Mouse (Mus musculus): Measurements from ENCODE around the gene Gpi1. TPM values are rescaled to one million over a fixed set of nuclear protein-coding genes. Genes with fewer than 3 reads are reported as not detected.
"Not testable (repeated sequence)": the region's sequence is repeated elsewhere in the genome, so short reads cannot be mapped to it uniquely, and the experiment has no call there.

Gpi1 gene
- polyA plus RNA-seq, 1 experiment from 2014 or later, result 294 TPM

DNA sequence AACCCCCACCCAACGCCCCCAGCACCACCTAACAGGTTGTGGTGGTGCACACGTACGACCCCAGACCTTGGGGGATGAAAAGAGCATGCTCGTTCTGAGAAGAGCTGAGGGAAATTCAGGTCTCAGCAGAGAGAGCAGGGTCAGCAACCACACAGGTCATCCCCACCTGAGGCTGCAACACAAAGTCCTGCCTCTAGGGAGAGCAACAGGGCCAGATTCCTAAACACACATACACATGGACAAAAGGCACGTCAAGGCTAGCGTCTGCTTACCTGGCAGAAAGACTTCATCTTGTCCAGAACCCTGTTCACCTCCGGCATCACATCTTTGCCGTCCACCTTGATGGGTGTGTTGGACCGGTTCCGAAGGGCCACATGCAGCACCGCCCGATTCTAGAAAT, 3.3 kb downstream of the Gpi1 start:
- H3K9me3 ChIP-seq, result no peaks in the 10 kb centered on the region
- no peaks in the 10 kb centered on the region for H3K27me3 ChIP-seq (replicated peaks)
- peaks cover 21% of the 10 kb centered on the region for H3K4me1 ChIP-seq
- no peak overlapping the region for H3K4me3 ChIP-seq
- H3K27ac ChIP-seq, result no peak overlapping the region
- ATAC-seq (ENCODE audit: low FRiP score, low read depth), result no peak
- H3K9ac ChIP-seq, result no peak overlapping the region
- peaks cover 45% of the 10 kb centered on the region for H3K36me3 ChIP-seq
- H3K4me2 ChIP-seq (replicated peaks), result no peak overlapping the region
- 90% methylated on average over 12 of the region's 12 CpGs for WGBS

DNA sequence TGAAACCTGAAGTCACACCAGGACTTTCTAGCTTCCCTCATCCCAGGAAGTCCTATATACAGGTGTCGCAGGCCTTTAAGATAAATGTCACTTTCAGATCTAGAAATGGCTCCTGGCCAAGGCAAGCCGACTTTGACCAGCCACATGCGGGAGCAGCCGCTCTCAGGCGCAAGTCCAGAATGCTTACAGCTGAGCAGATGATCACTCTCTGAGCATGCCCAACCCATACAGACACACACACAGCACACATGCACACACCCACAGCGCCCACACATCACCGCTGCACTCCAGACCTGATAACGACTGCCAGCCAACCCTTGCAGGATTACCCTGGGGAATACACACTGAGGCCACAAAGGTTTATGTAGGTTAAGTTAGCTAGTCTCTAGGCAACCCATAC, 4.0 kb downstream of the Gpi1 start:
- Histone ChIP-seq H3K36me3 (peaks cover 46% of the 10 kb centered on the region), H3K9me3 (no peaks in the 10 kb centered on the region)
- WGBS, result 88% methylated on average over 8 of the region's 8 CpGs

DNA sequence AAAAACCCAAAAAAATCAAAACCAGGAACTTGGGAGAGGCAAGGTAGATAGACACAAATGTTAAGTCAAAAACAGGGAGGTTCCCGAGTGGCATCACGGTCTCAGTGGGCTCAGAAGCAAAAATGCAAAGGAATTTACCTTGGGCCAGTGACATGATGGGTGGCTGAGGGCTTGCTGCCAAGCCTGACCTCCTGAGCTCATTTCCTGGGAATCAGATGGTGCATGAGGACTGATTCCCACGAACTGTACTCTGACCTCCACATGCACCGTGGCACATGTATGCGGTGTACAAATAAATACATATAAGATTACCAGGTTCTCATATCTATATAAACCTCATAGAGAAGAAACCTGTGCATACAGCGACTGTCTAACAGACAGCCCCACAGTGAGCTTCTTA, 5.8 kb downstream of the Gpi1 start:
- no peak overlapping the region for H3K9ac ChIP-seq
- no peak overlapping the region for H3K4me2 ChIP-seq (replicated peaks)
- no peak for ATAC-seq (ENCODE audit: low FRiP score, low read depth)
- H3K36me3 ChIP-seq, result peaks cover 63% of the 10 kb centered on the region
- H3K27ac ChIP-seq, result no peak overlapping the region
- WGBS, result 97% methylated on average over 6 of the region's 6 CpGs
- peaks cover 15% of the 10 kb centered on the region for H3K4me1 ChIP-seq
- H3K9me3 ChIP-seq, result no peaks in the 10 kb centered on the region
- H3K4me3 ChIP-seq, result no peak overlapping the region
- no peaks in the 10 kb centered on the region for H3K27me3 ChIP-seq (replicated peaks)

More for the DNA sequence above, 4.0 kb downstream of the Gpi1 start:
- Histone ChIP-seq H3K4me3 (no peak overlapping the region), H3K27ac (no peak overlapping the region), H3K27me3 (replicated peaks) (no peaks in the 10 kb centered on the region), H3K4me2 (replicated peaks) (no peak overlapping the region), H3K9ac (no peak overlapping the region), H3K4me1 (peaks cover 21% of the 10 kb centered on the region)
- no peak for ATAC-seq (ENCODE audit: low FRiP score, low read depth)

DNA sequence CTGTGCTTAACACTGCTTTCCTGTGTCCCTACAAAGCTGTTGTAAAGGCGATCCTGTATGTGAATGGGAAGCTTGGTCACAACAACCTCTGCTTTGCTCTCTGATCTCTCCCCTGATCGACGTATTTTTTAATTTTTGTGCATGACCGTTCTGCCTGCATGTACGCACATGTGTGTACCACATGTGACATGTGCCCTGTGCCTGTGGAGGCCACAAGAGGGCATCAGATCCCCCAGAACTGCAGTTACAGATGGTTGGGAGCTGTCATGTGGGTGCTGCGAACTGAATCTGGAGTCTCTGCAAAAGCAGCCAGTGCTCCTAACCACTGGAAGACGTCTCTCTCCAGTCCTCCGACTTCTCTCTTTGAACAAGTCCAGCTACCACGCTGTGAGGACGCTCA, 7.8 kb downstream of the Gpi1 start:
- H3K4me3 ChIP-seq, result no peak overlapping the region
- H3K9me3 ChIP-seq, result no peaks in the 10 kb centered on the region
- H3K27me3 ChIP-seq (replicated peaks), result no peaks in the 10 kb centered on the region
- no peak overlapping the region for H3K9ac ChIP-seq
- H3K36me3 ChIP-seq, result peaks cover 82% of the 10 kb centered on the region
- WGBS, result 96% methylated on average over 10 of the region's 10 CpGs
- H3K4me2 ChIP-seq (replicated peaks), result no peak overlapping the region
- no peak overlapping the region for H3K27ac ChIP-seq
- no peaks in the 10 kb centered on the region for H3K4me1 ChIP-seq
- no peak for ATAC-seq (ENCODE audit: low FRiP score, low read depth)

DNA sequence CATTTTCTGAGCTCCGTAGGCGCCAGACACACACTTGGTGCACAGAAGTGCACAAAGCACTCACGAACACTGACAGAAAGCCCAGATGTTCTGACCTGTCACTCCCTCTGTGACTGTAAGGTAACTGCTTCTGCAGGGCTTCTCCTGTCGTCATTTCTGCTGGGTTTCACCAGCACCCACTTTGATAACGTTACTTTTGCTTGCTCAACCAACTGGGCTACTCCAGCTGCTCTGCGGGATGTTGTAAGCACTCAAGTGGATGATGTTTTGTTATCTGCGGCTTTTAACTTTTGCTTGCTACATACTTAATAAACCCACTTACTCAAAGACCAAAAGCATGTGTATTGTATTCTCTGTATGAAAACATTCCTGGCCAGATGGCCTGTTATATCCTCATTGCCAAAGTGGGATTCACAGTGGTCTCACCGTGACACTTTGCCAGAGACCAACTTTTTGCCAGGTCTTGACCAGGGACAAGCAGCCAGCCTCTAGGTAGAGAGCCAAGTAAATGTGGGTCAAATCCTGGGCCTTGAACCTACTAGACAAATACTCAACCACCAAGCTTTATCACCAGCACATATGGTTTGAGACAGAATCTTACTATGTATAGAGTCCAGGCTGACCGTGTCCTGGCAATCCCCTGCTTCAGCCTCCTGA, 8.4 kb downstream of the Gpi1 start:
- H3K9ac ChIP-seq, result no peak overlapping the region
- no peaks in the 10 kb centered on the region for H3K27me3 ChIP-seq (replicated peaks)
- H3K36me3 ChIP-seq, result peaks cover 80% of the 10 kb centered on the region
- no peak overlapping the region for H3K27ac ChIP-seq
- no peaks in the 10 kb centered on the region for H3K9me3 ChIP-seq
- WGBS, result 94% methylated on average over 9 of the region's 9 CpGs
- no peak overlapping the region for H3K4me2 ChIP-seq (replicated peaks)
- H3K4me3 ChIP-seq, result no peak overlapping the region
- H3K4me1 ChIP-seq, result no peaks in the 10 kb centered on the region
- ATAC-seq (ENCODE audit: low FRiP score, low read depth), result no peak

GRCm38 (mm10) chr7:34218496-34218895, 11.6 kb downstream of the Gpi1 start:
- Histone ChIP-seq H3K27ac (no peak overlapping the region), H3K4me2 (replicated peaks) (no peak overlapping the region), H3K36me3 (peaks cover 84% of the 10 kb centered on the region), H3K27me3 (replicated peaks) (no peaks in the 10 kb centered on the region), H3K9ac (no peak overlapping the region), H3K9me3 (no peaks in the 10 kb centered on the region), H3K4me1 (no peaks in the 10 kb centered on the region), H3K4me3 (no peak overlapping the region)
- no peak for ATAC-seq (ENCODE audit: low FRiP score, low read depth)
- 64% methylated on average over 1 of the region's 1 CpGs for WGBS

- H3K4me2 ChIP-seq (replicated peaks), result no peak overlapping the region
- no peaks in the 10 kb centered on the region for H3K9me3 ChIP-seq
- 93% methylated on average over 10 of the region's 10 CpGs for WGBS
- no peak for ATAC-seq (ENCODE audit: low FRiP score, low read depth)
- H3K36me3 ChIP-seq, result peaks cover 91% of the 10 kb centered on the region
- H3K9ac ChIP-seq, result no peak overlapping the region
- H3K27me3 ChIP-seq (replicated peaks), result no peaks in the 10 kb centered on the region
- no peak overlapping the region for H3K27ac ChIP-seq
- no peak overlapping the region for H3K4me3 ChIP-seq
- no peaks in the 10 kb centered on the region for H3K4me1 ChIP-seq
Measured at GRCm38 (mm10) chr7:34216474-34216873, 13.7 kb downstream of the Gpi1 start.

GRCm38 (mm10) chr7:34215481-34215880, 14.7 kb downstream of the Gpi1 start:
- Histone ChIP-seq H3K9me3 (no peaks in the 10 kb centered on the region), H3K36me3 (peaks cover 96% of the 10 kb centered on the region), H3K4me1 (no peaks in the 10 kb centered on the region), H3K4me3 (no peak overlapping the region), H3K9ac (no peak overlapping the region), H3K27ac (no peak overlapping the region), H3K4me2 (replicated peaks) (no peak overlapping the region), H3K27me3 (replicated peaks) (no peaks in the 10 kb centered on the region)
- 90% methylated on average over 9 of the region's 9 CpGs for WGBS
- ATAC-seq (ENCODE audit: low FRiP score, low read depth), result no peak

DNA sequence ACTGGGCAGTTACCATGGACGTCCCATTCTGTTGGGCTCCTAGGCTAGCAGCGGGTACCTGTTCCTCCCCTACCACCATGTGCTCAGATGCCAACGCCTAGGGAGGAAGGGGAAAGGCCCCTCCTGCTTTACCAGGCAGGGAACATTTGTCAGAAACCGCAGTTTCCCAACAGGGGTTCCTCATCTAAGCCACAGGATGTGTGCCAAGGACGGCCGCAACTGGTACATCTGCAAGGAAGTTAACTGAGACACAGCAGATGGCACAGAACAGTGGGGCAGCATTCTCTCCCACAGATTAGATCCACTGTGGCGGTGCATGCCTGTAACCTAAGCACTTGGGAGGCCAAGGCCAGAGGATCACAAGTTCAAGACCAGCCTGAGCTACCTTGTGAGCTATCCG, 15.5 kb downstream of the Gpi1 start:
- 94% methylated on average over 8 of the region's 8 CpGs for WGBS
- Histone ChIP-seq H3K27ac (no peak overlapping the region), H3K4me3 (no peak overlapping the region), H3K27me3 (replicated peaks) (no peaks in the 10 kb centered on the region), H3K4me2 (replicated peaks) (no peak overlapping the region), H3K36me3 (peaks cover 96% of the 10 kb centered on the region), H3K4me1 (no peaks in the 10 kb centered on the region), H3K9me3 (no peaks in the 10 kb centered on the region), H3K9ac (no peak overlapping the region)
- no peak for ATAC-seq (ENCODE audit: low FRiP score, low read depth)

- no peak overlapping the region for H3K27ac ChIP-seq
- no peak overlapping the region for H3K9ac ChIP-seq
- no peaks in the 10 kb centered on the region for H3K9me3 ChIP-seq
- H3K4me2 ChIP-seq (replicated peaks), result no peak overlapping the region
- peaks cover 96% of the 10 kb centered on the region for H3K36me3 ChIP-seq
- no peak overlapping the region for H3K4me3 ChIP-seq
- H3K27me3 ChIP-seq (replicated peaks), result no peaks in the 10 kb centered on the region
- 92% methylated on average over 7 of the region's 7 CpGs for WGBS
- no peaks in the 10 kb centered on the region for H3K4me1 ChIP-seq
- no peak for ATAC-seq (ENCODE audit: low FRiP score, low read depth)
Measured at GRCm38 (mm10) chr7:34213281-34213680, 16.9 kb downstream of the Gpi1 start.

GRCm38 (mm10) chr7:34208027-34208745, 21.9 kb downstream of the Gpi1 start:
- Histone ChIP-seq H3K27me3 (replicated peaks) (no peaks in the 10 kb centered on the region), H3K9me3 (no peaks in the 10 kb centered on the region), H3K4me3 (no peak overlapping the region), H3K27ac (no peak overlapping the region), H3K4me2 (replicated peaks) (no peak overlapping the region), H3K36me3 (peaks cover 98% of the 10 kb centered on the region), H3K9ac (no peak overlapping the region), H3K4me1 (no peaks in the 10 kb centered on the region)
- ATAC-seq (ENCODE audit: low FRiP score, low read depth), result no peak
- 93% methylated on average over 9 of the region's 9 CpGs for WGBS

- Histone ChIP-seq H3K36me3 (peaks cover 98% of the 10 kb centered on the region), H3K4me2 (replicated peaks) (no peak overlapping the region)
- WGBS, result 92% methylated on average over 6 of the region's 6 CpGs
Measured at GRCm38 (mm10) chr7:34206331-34206730, 23.8 kb downstream of the Gpi1 start.

DNA sequence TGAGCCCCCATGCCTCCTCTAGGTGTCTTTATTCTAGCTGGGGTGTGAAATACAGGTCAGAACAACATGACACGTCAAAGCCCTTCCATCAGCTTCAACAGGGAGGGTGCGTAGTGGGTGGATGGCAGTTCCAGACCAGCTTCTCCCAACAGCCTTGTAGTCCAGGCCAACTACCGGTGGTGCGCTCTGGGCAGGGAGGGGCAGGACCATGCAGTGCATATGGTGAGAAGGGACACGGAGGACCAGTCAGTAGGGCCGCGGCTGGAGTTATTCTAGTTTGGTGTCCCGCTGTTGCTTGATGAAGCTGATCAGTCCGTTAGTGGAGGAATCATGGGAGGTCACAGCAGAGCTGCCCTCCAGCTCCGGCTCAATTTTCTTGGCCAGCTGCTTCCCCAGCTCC, 28.0 kb downstream of the Gpi1 start:
- not testable (repeated sequence) for H3K4me1 ChIP-seq; H3K4me3 ChIP-seq; ATAC-seq (ENCODE audit: low FRiP score, low read depth); H3K9me3 ChIP-seq; H3K9ac ChIP-seq; H3K27me3 ChIP-seq (replicated peaks); H3K4me2 ChIP-seq (replicated peaks); H3K27ac ChIP-seq
- H3K36me3 ChIP-seq, result peaks cover 69% of the 10 kb centered on the region
- 95% methylated on average over 10 of the region's 10 CpGs for WGBS

More at GRCm38 (mm10) chr7:34206331-34206730, 23.8 kb downstream of the Gpi1 start:
- Histone ChIP-seq H3K27me3 (replicated peaks) (no peaks in the 10 kb centered on the region), H3K9ac (no peak overlapping the region), H3K4me3 (no peak overlapping the region), H3K27ac (no peak overlapping the region), H3K9me3 (no peaks in the 10 kb centered on the region), H3K4me1 (no peaks in the 10 kb centered on the region)
- ATAC-seq (ENCODE audit: low FRiP score, low read depth), result no peak

Measured in neural tube, embryonic 12.5 days (tissue).